Mouse (Mus musculus) heart, adult 2 months (tissue): ENCODE results near the gene Cops3.
"Not testable (repeated sequence)": the region's sequence is repeated elsewhere in the genome, so short reads cannot be mapped to it uniquely, and the experiment has no call there.

Experiments
- CTCF ChIP-seq: fragments of 200-600 bp; IDR thresholded peaks from 2 replicates; pipeline ENCODE4 v1.8.1; 2022; ENCODE audit warnings: antibody characterized with exemption, mild to moderate bottlenecking, moderate library complexity
- POLR2A ChIP-seq: fragments of 200-500 bp; IDR thresholded peaks from 2 replicates; pipeline ENCODE4 v1.6.1; 2011; ENCODE audit warnings: mild to moderate bottlenecking, low read depth, low read length, control low read depth; ENCODE audit not compliant: insufficient read depth

- not testable (repeated sequence) for TF ChIP-seq CTCF, POLR2A
These were observed 1.8 kb downstream of the Cops3 start for GRCm38 (mm10) chr11:59837789-59838188.
